Mouse (Mus musculus): ENCODE data around the gene Atn1.
"Not testable (repeated sequence)": the region's sequence is repeated elsewhere in the genome, so short reads cannot be mapped to it uniquely, and the experiment has no call there.

The Atn1 gene

GRCm38 (mm10) chr6:124755831-124756595 lies at the start of gene Atn1, which contains the start of gene Gm45234:
Atn1 (minus strand) TSS chr6:124756524.
Gm45234 (minus strand) TSS chr6:124756021.
- peak; percentile 62 for DNase-seq (ENCODE audit: low read depth)

- peak; percentile 82 for DNase-seq (ENCODE audit: low read depth)
Observed at GRCm38 (mm10) chr6:124805341-124806321, 49.3 kb upstream of the Atn1 start.

GRCm38 (mm10) chr6:124804341-124804740 lies 48.0 kb upstream of the Atn1 start:
- no peak for DNase-seq (ENCODE audit: low read depth)

GRCm38 (mm10) chr6:124803691-124804090 lies 47.4 kb upstream of the Atn1 start:
- DNase-seq (ENCODE audit: low read depth): not testable (repeated sequence)

- no peak for DNase-seq (ENCODE audit: low read depth)
Observed at GRCm38 (mm10) chr6:124803061-124803460, 46.7 kb upstream of the Atn1 start.

- DNase-seq (ENCODE audit: low read depth): peak; percentile 47
Observed at GRCm38 (mm10) chr6:124802400-124802799, 46.1 kb upstream of the Atn1 start.

GRCm38 (mm10) chr6:124796200-124796599 lies 39.9 kb upstream of the Atn1 start:
- no peak for DNase-seq (ENCODE audit: low read depth)

GRCm38 (mm10) chr6:124795781-124796180 lies 39.5 kb upstream of the Atn1 start:
- no peak for DNase-seq (ENCODE audit: low read depth)

GRCm38 (mm10) chr6:124791911-124792310 lies 35.6 kb upstream of the Atn1 start:
- DNase-seq (ENCODE audit: low read depth): no peak

GRCm38 (mm10) chr6:124790121-124790520 lies 33.8 kb upstream of the Atn1 start:
- DNase-seq (ENCODE audit: low read depth): no peak

GRCm38 (mm10) chr6:124789519-124789918 lies 33.2 kb upstream of the Atn1 start:
- DNase-seq (ENCODE audit: low read depth): no peak

GRCm38 (mm10) chr6:124787722-124788121 lies 31.4 kb upstream of the Atn1 start:
- no peak for DNase-seq (ENCODE audit: low read depth)

- DNase-seq (ENCODE audit: low read depth): no peak
Observed at GRCm38 (mm10) chr6:124786756-124787420, 30.6 kb upstream of the Atn1 start.

- DNase-seq (ENCODE audit: low read depth): peak; percentile 71
Observed at GRCm38 (mm10) chr6:124782436-124782835, 26.1 kb upstream of the Atn1 start.

- DNase-seq (ENCODE audit: low read depth): no peak
Observed at GRCm38 (mm10) chr6:124780917-124781316, 24.6 kb upstream of the Atn1 start.

GRCm38 (mm10) chr6:124779984-124780416 lies 23.7 kb upstream of the Atn1 start:
- DNase-seq (ENCODE audit: low read depth): no peak

GRCm38 (mm10) chr6:124779222-124779983 lies 23.1 kb upstream of the Atn1 start, which contains the start of gene Lrrc23:
Lrrc23 (minus strand) TSS chr6:124779727.
- DNase-seq (ENCODE audit: low read depth): peak; percentile 93

- no peak for DNase-seq (ENCODE audit: low read depth)
Observed at GRCm38 (mm10) chr6:124770511-124770910, 14.2 kb upstream of the Atn1 start.

- DNase-seq (ENCODE audit: low read depth): no peak
Observed at GRCm38 (mm10) chr6:124770013-124770412, 13.7 kb upstream of the Atn1 start.

- peak; percentile 69 for DNase-seq (ENCODE audit: low read depth)
Observed at GRCm38 (mm10) chr6:124769101-124769765, 12.9 kb upstream of the Atn1 start, which contains the start of gene Eno2. Eno2 (minus strand) TSS chr6:124769673.

GRCm38 (mm10) chr6:124768704-124769044 lies 12.3 kb upstream of the Atn1 start:
- DNase-seq (ENCODE audit: low read depth): no peak
